Mouse (Mus musculus) lung, postnatal 0 days (tissue): ENCODE measurements around the gene Tepsin.

Experiments
- CTCF ChIP-seq: IDR thresholded peaks from 2 replicates; pipeline ENCODE4 v1.5.1; 2016; ENCODE audit warnings: antibody characterized with exemption, mild to moderate bottlenecking
- EP300 ChIP-seq: IDR thresholded peaks from 2 replicates; pipeline ENCODE4 v1.6.1; 2016; ENCODE audit warnings: antibody characterized with exemption, mild to moderate bottlenecking, control low read depth

DNA sequence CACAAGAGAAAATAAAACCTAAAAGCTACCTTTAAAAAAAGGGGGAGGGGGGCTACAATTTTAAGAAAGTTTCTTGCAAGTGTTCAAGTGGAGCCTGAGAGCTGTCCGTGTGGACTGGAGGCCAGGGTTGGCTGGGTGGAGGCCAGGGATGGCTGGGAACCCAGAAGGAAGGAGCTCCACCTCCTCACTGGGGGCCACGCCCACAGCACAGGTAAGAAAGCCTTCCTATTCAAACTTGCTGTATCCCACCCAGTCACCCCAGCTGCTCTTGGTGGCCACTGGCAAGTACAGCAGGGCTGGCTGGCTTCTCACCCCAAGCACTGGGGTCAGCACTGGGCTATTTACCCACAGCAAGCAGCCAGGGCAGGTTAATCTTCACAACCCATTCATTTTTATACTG is 8.5 kb upstream of the Tepsin start:
- TF ChIP-seq CTCF (no peak), EP300 (no peak)
